Mouse (Mus musculus): Measurements from ENCODE around the gene Prcp. TPM values are rescaled to one million over a fixed set of nuclear protein-coding genes. Genes with fewer than 3 reads are reported as not detected.

The Prcp gene
- polyA plus RNA-seq, 1 experiment = 26.8 TPM

- Histone ChIP-seq H3K4me1 (ENCODE audit: control insufficient read depth, insufficient read depth, insufficient read length) (peaks cover 6% of the 10 kb centered on the region), H3K27me3 (ENCODE audit: control insufficient read depth, insufficient read depth, low read length) (no peaks in the 10 kb centered on the region), H3K4me3 (ENCODE audit: extremely low read depth, insufficient read depth, insufficient read length) (peak overlapping the region; percentile 38), H3K36me3 (ENCODE audit: control insufficient read depth, insufficient read depth, low read length) (no peaks in the 10 kb centered on the region), H3K27ac (ENCODE audit: insufficient read depth, low read length) (peak overlapping the region; percentile 68; the same call in 1 of the 2 replicates)
- TF ChIP-seq POLR2A (IDR thresholded peaks at IDR 0.05; ENCODE audit: low read depth, low read length) (no peak), CTCF (IDR thresholded peaks at IDR 0.05; ENCODE audit: extremely low read depth, insufficient read depth, insufficient read length, insufficient replicate concordance) (no peak)
- DNase-seq (ENCODE audit: low read depth in 1 of 2, low spot score in 2 of 2) = no peak
- WGBS = 15% methylated on average over 3 of the region's 3 CpGs
Observed at GRCm38 (mm10) chr7:92876066-92876465, 1.8 kb downstream of the Prcp start.

GRCm38 (mm10) chr7:92876538-92876937 lies 2.3 kb downstream of the Prcp start:
- Histone ChIP-seq H3K27me3 (ENCODE audit: control insufficient read depth, insufficient read depth, low read length) (no peaks in the 10 kb centered on the region), H3K4me1 (ENCODE audit: control insufficient read depth, insufficient read depth, insufficient read length) (peaks cover 6% of the 10 kb centered on the region), H3K36me3 (ENCODE audit: control insufficient read depth, insufficient read depth, low read length) (no peaks in the 10 kb centered on the region), H3K27ac (ENCODE audit: insufficient read depth, low read length) (peak overlapping the region; percentile 81; the same call in 1 of the 2 replicates), H3K4me3 (ENCODE audit: extremely low read depth, insufficient read depth, insufficient read length) (peak overlapping the region; percentile 49)
- DNase-seq (ENCODE audit: low read depth in 1 of 2, low spot score in 2 of 2) = no peak
- TF ChIP-seq POLR2A (IDR thresholded peaks at IDR 0.05; ENCODE audit: low read depth, low read length) (no peak), CTCF (IDR thresholded peaks at IDR 0.05; ENCODE audit: extremely low read depth, insufficient read depth, insufficient read length, insufficient replicate concordance) (no peak)
- 7% methylated on average over 7 of the region's 7 CpGs for WGBS

GRCm38 (mm10) chr7:92878575-92879285 lies 4.5 kb downstream of the Prcp start:
- TF ChIP-seq CTCF (IDR thresholded peaks at IDR 0.05; ENCODE audit: extremely low read depth, insufficient read depth, insufficient read length, insufficient replicate concordance) (no peak), POLR2A (IDR thresholded peaks at IDR 0.05; ENCODE audit: low read depth, low read length) (no peak; the same call in 1 of the 2 replicates)
- DNase-seq (ENCODE audit: low read depth in 1 of 2, low spot score in 2 of 2) = peak; percentile 53 to 65
- Histone ChIP-seq H3K36me3 (ENCODE audit: control insufficient read depth, insufficient read depth, low read length) (no peaks in the 10 kb centered on the region; the same call in 1 of the 2 replicates), H3K27ac (ENCODE audit: insufficient read depth, low read length) (peak overlapping the region; percentile 75), H3K4me1 (ENCODE audit: control insufficient read depth, insufficient read depth, insufficient read length) (peaks cover 6% of the 10 kb centered on the region), H3K27me3 (ENCODE audit: control insufficient read depth, insufficient read depth, low read length) (no peaks in the 10 kb centered on the region), H3K4me3 (ENCODE audit: extremely low read depth, insufficient read depth, insufficient read length) (peak overlapping the region; percentile 33; the same call in 1 of the 2 replicates)
- 26% methylated on average over 7 of the region's 7 CpGs for WGBS

- peaks cover 5% of the 10 kb centered on the region for H3K36me3 ChIP-seq (ENCODE audit: control insufficient read depth, insufficient read depth, low read length)
- no peak overlapping the region for H3K27ac ChIP-seq (ENCODE audit: insufficient read depth, low read length)
- peaks cover 11% of the 10 kb centered on the region for H3K4me1 ChIP-seq (ENCODE audit: control insufficient read depth, insufficient read depth, insufficient read length)
- 63% methylated on average over 9 of the region's 9 CpGs for WGBS
- H3K4me3 ChIP-seq (ENCODE audit: extremely low read depth, insufficient read depth, insufficient read length) = no peak overlapping the region
- no peaks in the 10 kb centered on the region for H3K27me3 ChIP-seq (ENCODE audit: control insufficient read depth, insufficient read depth, low read length)
- DNase-seq (ENCODE audit: low read depth in 1 of 2, low spot score in 2 of 2) = no peak
- no peak for TF ChIP-seq CTCF (IDR thresholded peaks at IDR 0.05; ENCODE audit: extremely low read depth, insufficient read depth, insufficient read length, insufficient replicate concordance)
- TF ChIP-seq POLR2A (IDR thresholded peaks at IDR 0.05; ENCODE audit: low read depth, low read length) = no peak
Observed at GRCm38 (mm10) chr7:92883850-92884716, 9.8 kb downstream of the Prcp start.

GRCm38 (mm10) chr7:92884998-92885660 lies 10.9 kb downstream of the Prcp start:
- 86% methylated on average over 6 of the region's 6 CpGs for WGBS
- TF ChIP-seq POLR2A (IDR thresholded peaks at IDR 0.05; ENCODE audit: low read depth, low read length) (no peak), CTCF (IDR thresholded peaks at IDR 0.05; ENCODE audit: extremely low read depth, insufficient read depth, insufficient read length, insufficient replicate concordance) (no peak)
- Histone ChIP-seq H3K4me1 (ENCODE audit: control insufficient read depth, insufficient read depth, insufficient read length) (0 out of 2 replicates have a peak, but pooled peaks cover 5% of the 10 kb centered on the region), H3K27me3 (ENCODE audit: control insufficient read depth, insufficient read depth, low read length) (no peaks in the 10 kb centered on the region), H3K36me3 (ENCODE audit: control insufficient read depth, insufficient read depth, low read length) (peaks cover 5% of the 10 kb centered on the region), H3K27ac (ENCODE audit: insufficient read depth, low read length) (no peak overlapping the region), H3K4me3 (ENCODE audit: extremely low read depth, insufficient read depth, insufficient read length) (no peak overlapping the region)
- DNase-seq (ENCODE audit: low read depth in 1 of 2, low spot score in 2 of 2) = no peak

DNA sequence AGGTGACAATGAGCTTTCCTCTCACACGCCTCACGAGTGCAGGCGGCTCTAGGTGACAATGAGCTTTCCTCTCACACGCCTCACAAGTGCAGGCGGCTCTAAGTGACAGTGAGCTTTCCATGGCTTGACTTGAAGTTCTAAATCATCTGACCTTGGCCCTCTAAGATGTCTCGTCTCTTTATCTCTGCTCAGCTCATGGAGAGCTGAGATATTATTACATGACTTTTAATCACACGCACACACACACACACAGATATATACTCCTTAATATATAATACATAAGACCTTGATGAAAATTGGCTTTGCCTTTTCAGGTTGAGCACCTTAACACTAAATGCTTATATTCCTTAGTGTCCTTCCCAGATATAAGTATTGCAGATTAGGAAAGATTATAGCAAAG lies 12.5 kb downstream of the Prcp start:
- 0 out of 2 replicates have a peak, but pooled peaks cover 5% of the 10 kb centered on the region for H3K4me1 ChIP-seq (ENCODE audit: control insufficient read depth, insufficient read depth, insufficient read length)
- no peak overlapping the region for H3K27ac ChIP-seq (ENCODE audit: insufficient read depth, low read length)
- WGBS = 88% methylated on average over 7 of the region's 7 CpGs
- TF ChIP-seq CTCF (IDR thresholded peaks at IDR 0.05; ENCODE audit: extremely low read depth, insufficient read depth, insufficient read length, insufficient replicate concordance) = no peak
- H3K27me3 ChIP-seq (ENCODE audit: control insufficient read depth, insufficient read depth, low read length) = no peaks in the 10 kb centered on the region
- no peak for DNase-seq (ENCODE audit: low read depth in 1 of 2, low spot score in 2 of 2)
- H3K4me3 ChIP-seq (ENCODE audit: extremely low read depth, insufficient read depth, insufficient read length) = no peak overlapping the region
- H3K36me3 ChIP-seq (ENCODE audit: control insufficient read depth, insufficient read depth, low read length) = peaks cover 5% of the 10 kb centered on the region
